Mouse (Mus musculus): ENCODE results near the gene Tfap4. TPM values are rescaled to one million over a fixed set of nuclear protein-coding genes. Genes with fewer than 3 reads are reported as not detected.
A peak's percentile ranks its signal among the peaks of the same experiment; 100 is the strongest.

The Tfap4 gene
- total RNA-seq, 2 experiments from 2014 or later: 3.0 to 5.1 TPM

DNA sequence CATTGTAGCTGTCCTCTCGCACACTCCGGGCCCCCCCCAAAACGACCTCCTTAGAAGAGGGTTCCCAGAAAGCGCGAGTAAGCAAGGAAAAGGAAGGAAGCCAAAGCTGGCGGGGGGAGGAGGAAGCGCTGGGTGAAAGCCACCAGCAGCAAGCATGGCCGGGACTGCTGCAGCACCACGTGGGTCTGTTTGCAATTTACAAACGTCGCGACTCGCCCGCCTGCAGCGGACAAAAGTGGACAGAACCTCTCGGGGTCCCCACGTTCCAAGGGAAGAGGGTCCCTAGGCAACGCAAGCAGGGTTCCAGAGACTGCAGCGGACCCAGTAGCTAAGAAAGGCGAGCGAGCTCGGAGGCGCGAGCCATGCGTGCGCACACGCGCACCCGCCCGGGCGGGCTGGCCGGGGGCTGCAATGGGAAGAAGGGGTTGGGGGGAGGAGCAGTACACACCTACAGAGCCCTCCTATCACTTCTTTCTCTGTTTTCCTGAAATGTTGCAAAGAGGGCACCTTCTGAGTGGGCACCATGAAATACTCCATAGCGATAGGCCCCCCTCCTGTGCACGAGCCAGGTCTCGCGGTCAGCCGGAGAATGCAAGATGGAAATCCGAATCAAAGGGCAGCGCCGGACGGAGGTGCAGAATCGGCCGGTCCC lies 548 bp downstream of the Tfap4 start:
- TF ChIP-seq CTCF (IDR thresholded peaks at IDR 0.05): no peak
- DNase-seq: peak; percentile 80
- H3K27ac ChIP-seq: peak overlapping the region; percentile 97
- peak overlapping the region; percentile 89 for H3K4me3 ChIP-seq
- intact Hi-C loops (cut with DNase I): no loop called here

DNA sequence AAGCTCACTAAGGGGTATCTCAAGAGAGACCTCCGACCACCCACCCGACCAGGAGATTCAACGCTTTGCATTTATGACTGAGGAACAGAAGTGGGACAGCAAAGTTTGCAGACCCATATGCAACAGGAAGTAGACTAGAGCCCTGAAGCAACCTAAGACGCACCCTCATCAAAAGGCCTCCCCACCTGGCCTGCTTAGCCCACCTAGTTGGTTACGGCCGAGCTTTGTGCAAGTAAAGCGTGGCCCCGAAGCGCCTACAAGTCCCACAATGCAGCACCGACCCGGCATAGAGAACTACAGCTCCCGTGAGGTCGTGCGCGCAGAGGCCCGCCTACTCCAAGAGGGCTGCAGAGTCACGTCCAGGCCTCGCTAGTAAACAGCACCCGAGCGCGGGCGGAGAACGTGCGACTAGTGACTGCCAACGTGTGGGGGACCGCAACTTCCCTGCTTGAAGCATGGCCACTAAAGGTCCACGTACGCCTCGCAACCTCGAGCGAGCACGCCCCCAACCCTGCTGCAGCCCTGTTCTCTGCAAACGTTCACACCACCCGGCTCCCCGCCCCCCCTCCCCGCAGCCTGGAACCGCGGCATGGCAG lies 1.2 kb downstream of the Tfap4 start:
- no peak for TF ChIP-seq CTCF (IDR thresholded peaks at IDR 0.05)
- intact Hi-C loops (cut with DNase I): no loop called here
- peak; percentile 94 for DNase-seq
- Histone ChIP-seq H3K4me3 (peak overlapping the region; percentile 89), H3K27ac (peak overlapping the region; percentile 97)

DNA sequence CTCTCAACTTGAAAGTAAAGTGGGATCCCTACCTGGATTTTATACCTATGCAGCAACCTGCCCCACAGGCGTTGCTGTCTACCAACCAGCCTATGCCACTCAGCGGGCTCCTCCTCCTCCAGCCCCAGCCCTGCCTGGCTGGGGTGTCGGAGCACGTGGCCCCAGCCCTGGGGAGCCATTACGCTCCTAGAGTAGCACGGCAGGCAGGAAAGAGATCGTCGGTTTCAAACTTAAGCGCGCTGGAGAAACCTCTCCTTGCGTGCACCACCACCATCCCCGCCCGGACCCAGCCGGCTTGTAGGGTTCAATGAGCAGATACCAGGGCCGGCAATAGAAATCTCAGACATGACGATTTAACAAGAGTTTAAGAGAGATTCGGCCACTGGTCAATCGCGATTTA lies 1.7 kb downstream of the Tfap4 start:
- Histone ChIP-seq H3K27ac (peak overlapping the region; percentile 97), H3K4me3 (peak overlapping the region; percentile 89)
- no peak for TF ChIP-seq CTCF (IDR thresholded peaks at IDR 0.05)
- intact Hi-C loops (cut with DNase I): no loop called here
- peak; percentile 87 for DNase-seq

DNA sequence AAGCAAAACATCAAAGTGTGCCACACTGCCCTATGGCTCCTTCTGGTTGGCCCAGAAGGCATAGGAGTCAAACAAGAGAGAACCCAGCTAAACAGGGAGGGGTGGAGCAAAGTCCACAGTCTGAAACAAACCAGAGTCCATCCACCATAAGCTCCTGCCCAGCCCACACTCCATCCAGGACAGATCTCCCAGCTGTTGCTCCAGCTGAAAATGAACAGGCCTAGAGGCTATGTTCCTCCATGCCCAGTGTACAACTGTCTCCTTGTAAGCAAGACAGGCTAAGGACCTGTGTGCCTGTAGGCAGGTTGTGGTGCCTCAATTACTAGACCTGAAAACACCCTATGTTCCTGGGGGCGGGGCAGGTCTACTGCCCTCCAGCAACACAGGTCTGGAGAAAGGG lies 2.6 kb downstream of the Tfap4 start:
- H3K27ac ChIP-seq: peak overlapping the region; percentile 97
- peak overlapping the region; percentile 89; the same call in 1 of the 2 replicates for H3K4me3 ChIP-seq
- intact Hi-C loops (cut with DNase I): no loop called here
- DNase-seq: no peak
- TF ChIP-seq CTCF (IDR thresholded peaks at IDR 0.05): no peak

DNA sequence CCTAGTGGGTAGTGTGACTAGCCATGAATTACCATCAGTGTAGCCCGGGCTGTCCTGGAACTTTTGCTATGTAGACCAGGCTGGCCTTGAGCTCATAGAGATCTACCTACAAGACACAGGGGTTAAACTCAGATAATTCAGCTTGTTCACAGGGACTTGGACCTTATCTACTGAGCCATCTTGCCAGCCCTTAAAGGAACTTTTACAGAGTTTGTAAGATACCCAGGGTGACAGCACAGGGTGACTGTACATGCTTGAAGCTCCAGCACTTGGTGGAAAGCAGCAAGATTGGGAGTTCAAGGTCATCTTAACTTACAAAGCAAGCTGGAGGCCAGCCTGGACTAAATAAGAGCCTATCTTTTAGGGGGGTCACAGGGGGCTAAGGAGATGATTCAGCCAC lies 4.1 kb downstream of the Tfap4 start:
- no peak overlapping the region for H3K27ac ChIP-seq
- no peak overlapping the region for H3K4me3 ChIP-seq
- TF ChIP-seq CTCF (IDR thresholded peaks at IDR 0.05): no peak
- intact Hi-C loops (cut with DNase I): no loop called here
- no peak for DNase-seq

DNA sequence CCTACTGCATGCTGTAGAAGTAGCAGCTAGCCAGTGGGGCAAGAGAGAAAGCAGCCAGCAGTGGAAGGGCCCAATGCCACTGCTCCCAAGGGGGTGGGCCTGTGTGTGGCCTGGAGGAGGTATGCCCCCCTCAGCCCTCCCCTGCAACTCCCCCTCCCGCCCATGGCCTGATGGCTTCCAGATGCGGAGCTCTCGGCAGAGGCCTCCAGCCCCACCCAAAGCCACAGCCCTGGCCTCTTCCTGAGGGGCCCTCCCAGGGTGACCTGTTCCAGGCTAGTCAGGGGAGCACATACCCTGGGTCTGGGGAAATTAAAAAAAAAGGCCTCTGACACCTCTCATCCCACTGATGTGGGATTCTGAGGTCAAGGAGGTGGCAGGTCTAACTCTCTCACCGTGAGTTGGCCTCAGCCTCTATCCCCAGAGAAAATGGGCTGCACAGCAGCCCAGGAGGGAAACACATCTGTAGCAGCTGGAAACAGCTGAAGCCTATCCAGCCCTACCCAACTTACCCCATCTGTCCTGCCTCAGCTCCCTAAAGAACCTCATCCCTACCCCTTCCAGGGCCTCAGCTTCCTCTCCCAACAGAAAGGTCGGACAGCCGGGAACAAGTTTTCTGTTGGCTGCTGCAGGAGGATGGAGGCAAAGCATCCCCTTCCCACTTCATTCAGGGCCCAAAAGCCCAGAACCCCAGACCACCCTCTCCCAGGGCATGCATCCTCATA lies 6.7 kb downstream of the Tfap4 start:
- Histone ChIP-seq H3K27ac (peak overlapping the region; percentile 78), H3K4me3 (no peak overlapping the region; the same call in 1 of the 2 replicates)
- peak; percentile 75 for DNase-seq
- TF ChIP-seq CTCF (IDR thresholded peaks at IDR 0.05): no peak
- intact Hi-C loops (cut with DNase I): no loop called here

DNA sequence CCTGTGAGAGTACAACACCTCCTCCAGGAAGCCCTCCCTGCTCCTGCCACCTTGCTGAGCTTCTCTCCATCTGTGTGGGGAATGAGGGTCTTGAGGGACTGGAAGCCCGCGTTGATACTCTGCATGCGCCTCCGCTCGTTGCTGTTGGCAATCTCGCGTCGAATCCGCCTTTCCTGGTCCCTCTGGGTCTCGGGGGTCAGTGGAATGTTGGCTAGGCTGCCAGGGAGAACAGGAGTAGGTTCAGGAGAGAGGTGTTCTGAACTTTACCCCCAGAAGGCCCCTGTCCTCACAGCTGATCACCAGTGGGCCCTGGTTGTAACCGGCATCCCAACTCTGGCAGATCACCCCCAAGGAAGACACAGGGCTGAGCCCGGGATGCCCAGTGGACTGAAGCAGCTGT lies 7.8 kb downstream of the Tfap4 start:
- H3K27ac ChIP-seq: peak overlapping the region; percentile 78
- intact Hi-C loops (cut with DNase I): loop anchor here (1.0 kb wide), 1 partner anchor 54 kb away; no protein-coding TSS in a partner anchor
- TF ChIP-seq CTCF (IDR thresholded peaks at IDR 0.05): no peak
- H3K4me3 ChIP-seq: no peak overlapping the region
- peak; percentile 17 for DNase-seq

DNA sequence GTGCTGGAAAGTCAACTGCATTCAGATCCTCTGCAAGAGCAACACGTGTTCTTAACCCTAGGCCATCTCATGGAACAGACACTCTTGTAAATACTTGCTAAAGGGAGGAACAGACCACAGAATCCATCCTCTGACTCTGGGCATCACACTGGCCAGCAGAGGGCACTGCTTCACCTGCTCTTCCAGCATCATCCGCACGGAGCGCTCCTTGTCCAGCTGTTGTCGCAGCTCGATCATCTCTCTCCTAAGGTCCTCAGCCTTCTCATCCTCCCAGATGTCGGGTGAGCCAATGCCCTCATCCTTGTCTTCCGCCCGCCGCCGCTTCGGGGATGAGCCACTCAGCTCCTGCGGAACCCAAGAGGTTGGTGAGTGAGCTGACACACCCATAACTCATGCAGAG lies 8.6 kb downstream of the Tfap4 start:
- intact Hi-C loops (cut with DNase I): loop anchor here (1.0 kb wide), 1 partner anchor 55 kb away; no protein-coding TSS in a partner anchor

DNA sequence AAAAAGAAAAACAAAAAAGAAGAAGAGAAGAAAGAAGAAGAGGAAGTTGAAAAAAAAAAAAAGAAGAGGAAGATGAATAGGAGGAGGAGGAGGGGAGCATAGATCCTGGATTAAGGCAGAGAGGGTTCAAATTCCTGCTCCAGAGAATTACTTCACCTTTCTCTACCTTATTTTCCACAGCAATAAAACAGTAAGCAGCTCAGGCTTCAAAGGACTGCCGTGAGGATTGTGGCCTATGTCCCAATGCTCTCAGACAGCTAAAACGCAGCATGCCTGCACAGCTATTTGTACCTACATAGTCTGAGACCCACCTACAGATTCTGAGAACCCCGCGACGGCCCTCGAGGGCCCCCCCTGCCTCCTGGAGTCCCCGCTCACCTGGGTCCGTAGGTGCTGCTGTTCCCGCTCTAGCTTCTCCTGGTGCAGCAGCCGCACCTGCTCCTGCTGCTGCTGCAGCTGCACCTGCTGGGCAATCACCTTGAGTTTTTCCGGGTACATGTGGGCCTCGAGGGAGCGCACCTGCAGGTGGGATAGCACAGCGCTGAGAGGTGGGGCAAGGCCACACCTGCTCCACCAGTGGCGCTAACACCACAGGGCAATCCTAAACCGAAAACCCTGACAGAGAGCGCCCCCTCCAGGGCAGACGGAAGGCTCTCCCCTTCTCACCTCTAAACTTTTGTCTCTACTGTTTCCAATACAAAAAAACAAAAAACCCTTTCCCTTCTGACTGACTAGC lies 10.5 kb downstream of the Tfap4 start:
- H3K4me3 ChIP-seq: no peak overlapping the region
- intact Hi-C loops (cut with DNase I): loop anchor here (5.0 kb wide), 1 partner anchor 247 kb away; no protein-coding TSS in a partner anchor
- peak; percentile 32; the same call in 1 of the 2 replicates for TF ChIP-seq CTCF (IDR thresholded peaks at IDR 0.05)
- no peak for DNase-seq
- no peak overlapping the region for H3K27ac ChIP-seq

More for the DNA sequence above, 8.6 kb downstream of the Tfap4 start:
- peak; percentile 100 for TF ChIP-seq CTCF (IDR thresholded peaks at IDR 0.05)
- DNase-seq: peak; percentile 83
- Histone ChIP-seq H3K27ac (peak overlapping the region; percentile 40; the same call in 1 of the 2 replicates), H3K4me3 (peak overlapping the region; percentile 26; the same call in 1 of the 2 replicates)

DNA sequence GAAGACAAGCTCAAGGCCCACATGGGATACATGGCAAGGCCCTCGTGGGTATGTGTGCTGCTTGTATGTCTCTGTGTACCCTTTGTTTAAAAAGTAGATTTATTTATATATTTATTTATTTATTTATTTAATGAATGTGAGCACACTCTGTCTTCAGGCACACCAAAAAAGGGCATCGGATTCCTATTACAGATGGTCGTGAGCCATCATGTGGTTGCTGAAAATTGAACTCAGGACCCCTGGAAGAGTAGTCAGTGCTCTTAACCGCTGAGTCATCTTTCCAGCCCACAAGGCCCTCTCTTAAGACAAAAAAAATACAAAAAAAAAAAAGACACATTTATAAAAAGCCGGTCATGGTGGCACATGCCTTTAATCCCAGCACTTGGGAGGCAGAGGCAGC lies 12.0 kb downstream of the Tfap4 start:
- no peak for DNase-seq
- no peak overlapping the region for H3K27ac ChIP-seq
- TF ChIP-seq CTCF (IDR thresholded peaks at IDR 0.05): no peak
- H3K4me3 ChIP-seq: no peak overlapping the region
- intact Hi-C loops (cut with DNase I): loop anchor here (5.0 kb wide), 1 partner anchor 245 kb away; no protein-coding TSS in a partner anchor

DNA sequence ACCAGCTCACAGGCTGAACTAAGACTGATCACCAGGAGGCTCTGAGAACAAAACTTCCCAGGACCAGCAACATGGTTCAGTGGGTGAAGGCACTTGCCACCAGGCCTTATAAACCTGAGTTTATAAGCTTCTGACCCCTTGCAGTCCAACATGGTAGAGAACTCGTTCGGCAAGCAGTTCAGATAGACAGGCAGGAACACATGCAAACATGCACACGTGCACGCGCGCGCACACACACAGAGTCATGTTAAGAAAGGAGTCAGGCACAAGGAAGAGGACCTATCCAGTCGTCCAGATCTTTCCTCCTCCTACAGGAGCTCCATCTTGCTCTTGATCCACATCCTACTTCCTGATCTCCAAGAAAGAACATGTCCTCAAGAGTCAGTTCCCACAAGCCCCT lies 12.8 kb downstream of the Tfap4 start:
- intact Hi-C loops (cut with DNase I): loop anchor here (5.0 kb wide), 1 partner anchor 245 kb away; no protein-coding TSS in a partner anchor
- no peak overlapping the region for H3K27ac ChIP-seq
- H3K4me3 ChIP-seq: no peak overlapping the region
- no peak for DNase-seq
- TF ChIP-seq CTCF (IDR thresholded peaks at IDR 0.05): no peak

DNA sequence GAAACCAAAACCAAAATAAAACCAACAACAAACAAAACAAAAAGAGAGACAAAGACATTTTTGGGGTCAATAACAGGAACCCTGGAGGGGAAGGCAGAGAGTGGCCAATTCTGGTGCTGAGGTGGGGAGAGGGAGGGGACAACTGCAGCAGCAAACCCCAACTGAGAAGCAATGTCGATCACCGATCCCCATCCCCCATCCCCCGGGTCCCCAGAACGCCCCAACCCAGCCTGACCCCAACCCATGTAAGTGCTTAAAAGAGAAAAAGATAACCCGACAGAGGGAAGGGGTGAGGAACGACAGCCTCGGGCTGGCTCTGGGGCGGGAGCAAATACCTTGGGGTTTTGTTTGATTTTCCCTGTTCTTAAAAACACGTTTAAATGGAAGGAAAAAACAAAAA lies 14.8 kb downstream of the Tfap4 start:
- TF ChIP-seq CTCF (IDR thresholded peaks at IDR 0.05): no peak
- Histone ChIP-seq H3K27ac (no peak overlapping the region), H3K4me3 (no peak overlapping the region)
- DNase-seq: no peak
- intact Hi-C loops (cut with DNase I): loop anchor here (5.0 kb wide), 2 partner anchors 123 to 243 kb away; partner anchors contain the start of gene Adcy9
